Mouse (Mus musculus) CH12.LX (cell line): Measurements from ENCODE around the gene 5031439G07Rik. TPM values are rescaled to one million over a fixed set of nuclear protein-coding genes. Genes with fewer than 3 reads are reported as not detected.

Source experiments
- DNase-seq: peaks from one replicate; pipeline ENCODE4 v3.0.0-alpha.2; 2013; ENCODE audit errors: extremely low read depth
- H3K27ac ChIP-seq: 2 replicates; pipeline ENCODE4 v1.5.1; 2012; ENCODE audit warnings: low read depth, mild to moderate bottlenecking, control low read depth, moderate library complexity; ENCODE audit not compliant: insufficient read depth
- H3K27me3 ChIP-seq: replicated peaks from 2 replicates; pipeline ENCODE3; 2012; ENCODE audit warnings: inconsistent platforms
- H3K36me3 ChIP-seq, 2 experiments: replicated peaks in 1 of 2; 2 replicates each; pipeline versions ENCODE3 to v1.6.1; 2012; ENCODE audit warnings: inconsistent platforms in 1 of 2, low read length in 1 of 2, mild to moderate bottlenecking in 1 of 2, mixed read lengths in 1 of 2, moderate library complexity in 1 of 2; ENCODE audit not compliant: control insufficient read depth in 1 of 2, insufficient read depth in 1 of 2
- H3K4me1 ChIP-seq, 2 experiments: 2 replicates each; pipeline ENCODE4 v1.6.1; 2012; ENCODE audit warnings: inconsistent platforms in 1 of 2, moderate library complexity in 1 of 2; ENCODE audit not compliant: insufficient read depth in 2 of 2, control insufficient read depth in 1 of 2
- H3K4me2 ChIP-seq: 2 replicates; pipeline ENCODE4 v1.6.1; 2012; ENCODE audit warnings: low read depth, mild to moderate bottlenecking, control low read depth; ENCODE audit not compliant: poor library complexity, insufficient read depth, severe bottlenecking
- H3K4me3 ChIP-seq, 3 experiments: fragments of 150-350 bp in 1 of 3; sonication (generic) in 1 of 3; replicated peaks in 1 of 3; 2 replicates each; pipeline versions ENCODE3 to v1.5.1; 2011 to 2012; ENCODE audit warnings: low read depth in 2 of 3, low read length in 2 of 3, mild to moderate bottlenecking in 2 of 3, moderate library complexity in 2 of 3, control low read depth in 1 of 3, improper control_type of control experiment in 1 of 3, inconsistent platforms in 1 of 3, mixed read lengths in 1 of 3; ENCODE audit not compliant: poor library complexity in 1 of 3
- H3K79me2 ChIP-seq: replicated peaks from 2 replicates; pipeline ENCODE4 v1.6.1; 2012; ENCODE audit warnings: mild to moderate bottlenecking, moderate library complexity; ENCODE audit not compliant: control insufficient read depth, poor library complexity, insufficient read depth, severe bottlenecking; ENCODE audit errors: extremely low read depth
- H3K9ac ChIP-seq: 2 replicates; pipeline ENCODE4 v1.6.1; 2012; ENCODE audit warnings: low read depth, mild to moderate bottlenecking, control low read depth, moderate library complexity; ENCODE audit not compliant: insufficient read depth
- H3K9me3 ChIP-seq: replicated peaks from 2 replicates; pipeline ENCODE3; 2012; ENCODE audit warnings: low read length, inconsistent platforms, mixed read lengths
- EP300 ChIP-seq: IDR thresholded peaks from 2 replicates; pipeline ENCODE4 v1.6.1; 2011; ENCODE audit warnings: low read length, improper control_type of control experiment
- ETS1 ChIP-seq: conservative IDR thresholded peaks from 2 replicates; pipeline ENCODE4 v1.6.1; 2012; ENCODE audit warnings: low read depth, mild to moderate bottlenecking, inconsistent platforms, low read length, improper control_type of control experiment, moderate library complexity
- JUN ChIP-seq: IDR thresholded peaks from 2 replicates; pipeline ENCODE4 v1.6.1; 2011; ENCODE audit warnings: low read depth, mild to moderate bottlenecking, low read length, improper control_type of control experiment, moderate library complexity; ENCODE audit not compliant: insufficient read depth
- JUND ChIP-seq: conservative IDR thresholded peaks from 2 replicates; pipeline ENCODE4 v1.6.1; 2011; ENCODE audit warnings: low read depth, low read length, improper control_type of control experiment
- MAFK ChIP-seq: IDR thresholded peaks from 2 replicates; pipeline ENCODE4 v1.6.1; 2011; ENCODE audit warnings: low read length, improper control_type of control experiment; ENCODE audit not compliant: insufficient replicate concordance
- MAX ChIP-seq: IDR thresholded peaks from 2 replicates; pipeline ENCODE4 v1.6.1; 2011; ENCODE audit warnings: low read length, improper control_type of control experiment
- MXI1 ChIP-seq: IDR thresholded peaks from 2 replicates; pipeline ENCODE4 v1.6.1; 2011; ENCODE audit warnings: mild to moderate bottlenecking, low read depth, low read length, improper control_type of control experiment
- MYC ChIP-seq: IDR thresholded peaks from 2 replicates; pipeline ENCODE4 v1.6.1; 2011; ENCODE audit warnings: low read depth, mild to moderate bottlenecking, improper control_type of control experiment, low read length
- NRF1 ChIP-seq: IDR thresholded peaks from 2 replicates; pipeline ENCODE4 v1.6.1; 2014; ENCODE audit warnings: low read depth, mild to moderate bottlenecking, inconsistent platforms, low read length, improper control_type of control experiment, moderate library complexity
- PAX5 ChIP-seq: IDR thresholded peaks from 2 replicates; pipeline ENCODE4 v1.6.1; 2012; ENCODE audit warnings: low read length, inconsistent platforms, mixed read lengths
- POLR2A ChIP-seq: IDR thresholded peaks from 2 replicates; pipeline ENCODE4 v1.6.1; 2011; ENCODE audit warnings: low read depth, mild to moderate bottlenecking, improper control_type of control experiment, low read length
- RCOR1 ChIP-seq: conservative IDR thresholded peaks from 2 replicates; pipeline ENCODE4 v1.6.1; 2012; ENCODE audit warnings: low read depth, mild to moderate bottlenecking, inconsistent platforms, low read length, improper control_type of control experiment
- TCF12 ChIP-seq: IDR thresholded peaks from 2 replicates; pipeline ENCODE4 v1.6.1; 2014; ENCODE audit warnings: low read depth, mild to moderate bottlenecking, inconsistent platforms, low read length, improper control_type of control experiment
- UBTF ChIP-seq: IDR thresholded peaks from 2 replicates; pipeline ENCODE4 v1.6.1; 2012; ENCODE audit warnings: low read depth, mild to moderate bottlenecking, inconsistent platforms, low read length, improper control_type of control experiment, moderate library complexity
- USF2 ChIP-seq: conservative IDR thresholded peaks from 2 replicates; pipeline ENCODE4 v1.6.1; 2011; ENCODE audit warnings: low read depth, low read length, improper control_type of control experiment
- ZC3H11A ChIP-seq: IDR thresholded peaks from 2 replicates; pipeline ENCODE4 v1.6.1; 2012; ENCODE audit warnings: low read depth, mild to moderate bottlenecking, inconsistent platforms, low read length, improper control_type of control experiment
- ZMIZ1 ChIP-seq: IDR thresholded peaks from 2 replicates; pipeline ENCODE4 v1.6.1; 2012; ENCODE audit warnings: low read depth, mild to moderate bottlenecking, inconsistent platforms, low read length, improper control_type of control experiment
- dilution Hi-C: fragments of 300-500 bp; cut with MboI; formaldehyde crosslinking; loops from 2 replicates; pipeline ENCODE4 v1.14.3; 2020; ENCODE audit warnings: low sequenced_read_pairs; ENCODE audit not compliant: extremely low pct_unique_long_range_greater_than_20kb, extremely low pct_ligation_motif_present
- in situ Hi-C: fragments of 300-500 bp; cut with MboI; formaldehyde crosslinking; loops from 3 replicates; pipeline ENCODE4 v1.14.3; 2019; ENCODE audit warnings: low sequenced_read_pairs, low pct_ligation_motif_present, low pct_unique_long_range_greater_than_20kb, mixed read lengths
- polyA plus RNA-seq: library from polyadenylated mRNA; unstranded; fragments of >175 nt; gene quantifications from 2 replicates; pipeline ENCODE4 v1.2.1, GENCODE M21; 2012; ENCODE audit warnings: low read depth; ENCODE audit not compliant: insufficient read length
- total RNA-seq, 2 experiments: library from RNA; depleted of rRNA; stranded (reverse); fragments of 300-350 nt in 1 of 2; fragments of >200 nt in 1 of 2; gene quantifications; 2 replicates each; pipeline ENCODE4 v1.2.3; 2012 to 2014

Gene 5031439G07Rik
- total and polyA plus RNA-seq, 3 experiments: 8.6 to 26.0 (median 10.9) TPM

GRCm38 (mm10) chr15:85022211-85022610 is 33.9 kb upstream of the 5031439G07Rik start:
- Histone ChIP-seq H3K79me2 (no peaks in the 10 kb centered on the region), H3K4me1 (0 out of 4 replicates have a peak, but pooled peaks cover 0 to 3% of the 10 kb centered on the region in 2 experiments), H3K9me3 (no peaks in the 10 kb centered on the region), H3K27ac (no peak overlapping the region), H3K27me3 (peaks cover 48% of the 10 kb centered on the region), H3K4me3 (no peak overlapping the region), H3K9ac (no peak overlapping the region), H3K4me2 (no peak overlapping the region), H3K36me3 (no peaks in the 10 kb centered on the region)
- dilution Hi-C loops: no loop called here
- TF ChIP-seq MYC (no peak), RCOR1 (no peak), POLR2A (no peak), ZC3H11A (no peak), USF2 (no peak), NRF1 (no peak), JUND (no peak)
- in situ Hi-C loops: no loop called here
- no peak for DNase-seq

GRCm38 (mm10) chr15:85016951-85017664 is 28.8 kb upstream of the 5031439G07Rik start, which contains the start of gene Upk3a:
Gene Upk3a (plus strand): TSS chr15:85017141.
- H3K9ac ChIP-seq: no peak within 1 kb of the TSS
- 0 out of 4 replicates have a peak, but pooled peaks cover 0 to 6% of the 10 kb centered on the region in 2 experiments for H3K4me1 ChIP-seq
- H3K36me3 ChIP-seq: no peaks in the 10 kb centered on the region
- no peak within 1 kb of the TSS for H3K27ac ChIP-seq
- no peak within 1 kb of the TSS for H3K4me2 ChIP-seq
- TF ChIP-seq JUN (no peak), PAX5 (no peak), ETS1 (no peak), JUND (no peak), ZMIZ1 (no peak), NRF1 (no peak), UBTF (no peak), MXI1 (no peak), TCF12 (no peak), ZC3H11A (no peak), MYC (no peak), EP300 (no peak), MAX (no peak), MAFK (no peak)
- H3K27me3 ChIP-seq: peaks cover 58% of the 10 kb centered on the region
- no peaks in the 10 kb centered on the region for H3K9me3 ChIP-seq
- DNase-seq: no peak
- no peaks in the 10 kb centered on the region for H3K79me2 ChIP-seq
- H3K4me3 ChIP-seq: no peak within 1 kb of the TSS
- dilution Hi-C loops: no loop called here
- in situ Hi-C loops: no loop called here
